Mouse (Mus musculus) MEL (cell line): ENCODE measurements around the gene Nup155.

Experiments
- CTCF ChIP-seq, 3 experiments: IDR thresholded peaks in 2 of 3; conservative IDR thresholded peaks in 1 of 3; 2 replicates each; pipeline ENCODE4 v1.5.1; 2011 to 2012; ENCODE audit warnings: low read length in 3 of 3, low read depth in 2 of 3, mild to moderate bottlenecking in 2 of 3, improper control_type of control experiment in 1 of 3, inconsistent platforms in 1 of 3, mixed read lengths in 1 of 3, moderate library complexity in 1 of 3; ENCODE audit not compliant: control insufficient read depth in 1 of 3, insufficient read depth in 1 of 3, poor library complexity in 1 of 3, severe bottlenecking in 1 of 3
- EP300 ChIP-seq, 2 experiments: IDR thresholded peaks; 2 replicates each; pipeline ENCODE4 v1.6.1; 2011; ENCODE audit warnings: improper control_type of control experiment in 2 of 2, low read length in 2 of 2, low read depth in 1 of 2, mild to moderate bottlenecking in 1 of 2
- GATA1 ChIP-seq: IDR thresholded peaks from 2 replicates; pipeline ENCODE4 v1.6.1; 2011; ENCODE audit warnings: low read depth, low read length, improper control_type of control experiment
- HCFC1 ChIP-seq: IDR thresholded peaks from 2 replicates; pipeline ENCODE4 v1.6.1; 2012; ENCODE audit warnings: low read depth, mild to moderate bottlenecking, inconsistent platforms, low read length, improper control_type of control experiment, moderate library complexity
- KAT2A ChIP-seq: conservative IDR thresholded peaks from 2 replicates; pipeline ENCODE4 v1.6.1; 2012; ENCODE audit warnings: low read depth, low read length, improper control_type of control experiment, inconsistent platforms
- POLR2A ChIP-seq, 2 experiments: IDR thresholded peaks; 2 replicates each; pipeline ENCODE4 v1.6.1; 2011 to 2012; ENCODE audit warnings: low read length in 2 of 2, mild to moderate bottlenecking in 2 of 2, control low read depth in 1 of 2, improper control_type of control experiment in 1 of 2, low read depth in 1 of 2, moderate library complexity in 1 of 2; ENCODE audit not compliant: control insufficient read depth in 1 of 2, insufficient read depth in 1 of 2, poor library complexity in 1 of 2
- USF1 ChIP-seq: IDR thresholded peaks from 2 replicates; pipeline ENCODE4 v1.6.1; 2014; ENCODE audit warnings: low read depth, mild to moderate bottlenecking, inconsistent platforms, low read length, improper control_type of control experiment, moderate library complexity
- ZMIZ1 ChIP-seq: IDR thresholded peaks from 2 replicates; pipeline ENCODE4 v1.6.1; 2012; ENCODE audit warnings: low read depth, mild to moderate bottlenecking, inconsistent platforms, low read length, improper control_type of control experiment, moderate library complexity

DNA sequence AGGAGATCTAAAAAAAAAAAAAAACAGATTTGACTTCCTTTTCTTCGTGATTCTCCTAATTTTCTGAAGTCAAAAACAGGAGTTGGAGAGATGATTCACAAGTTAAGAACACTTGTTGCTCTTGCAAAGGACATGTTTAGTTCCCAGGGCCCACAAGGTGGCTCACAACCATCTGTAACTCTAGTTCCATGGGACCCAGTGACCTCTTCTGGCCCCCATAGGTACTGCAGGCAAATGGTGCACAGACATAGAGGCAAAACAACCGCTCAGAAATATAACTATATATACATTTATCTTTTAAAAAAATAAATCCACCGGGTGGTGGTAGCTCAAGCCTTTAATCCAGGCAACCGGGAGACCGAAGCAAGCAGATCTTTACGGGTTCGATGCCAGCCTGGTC, 11.2 kb upstream of the Nup155 start:
- TF ChIP-seq POLR2A (IDR thresholded peaks at IDR 0.05; ENCODE audit: control insufficient read depth in 1 of 2, insufficient read depth in 1 of 2, low read depth in 1 of 2, low read length in 2 of 2, poor library complexity in 1 of 2) (no peak), HCFC1 (peak; percentile 61), CTCF (IDR thresholded peaks at IDR 0.05 in 2 of 3, conservative IDR thresholded peaks at IDR 0.05 in 1 of 3; ENCODE audit: control insufficient read depth in 1 of 3, insufficient read depth in 1 of 3, low read depth in 2 of 3, low read length in 3 of 3, poor library complexity in 1 of 3, severe bottlenecking in 1 of 3) (peak; percentile 89 to 100 (median 91)), USF1 (no peak), ZMIZ1 (no peak), EP300 (IDR thresholded peaks at IDR 0.05; ENCODE audit: low read depth in 1 of 2, low read length in 2 of 2) (no peak), KAT2A (no peak), GATA1 (no peak)
